Mouse (Mus musculus): Measurements from ENCODE around the gene Fnip2.
"Not testable (repeated sequence)": the region's sequence is repeated elsewhere in the genome, so short reads cannot be mapped to it uniquely, and the experiment has no call there.

Gene Fnip2

DNA sequence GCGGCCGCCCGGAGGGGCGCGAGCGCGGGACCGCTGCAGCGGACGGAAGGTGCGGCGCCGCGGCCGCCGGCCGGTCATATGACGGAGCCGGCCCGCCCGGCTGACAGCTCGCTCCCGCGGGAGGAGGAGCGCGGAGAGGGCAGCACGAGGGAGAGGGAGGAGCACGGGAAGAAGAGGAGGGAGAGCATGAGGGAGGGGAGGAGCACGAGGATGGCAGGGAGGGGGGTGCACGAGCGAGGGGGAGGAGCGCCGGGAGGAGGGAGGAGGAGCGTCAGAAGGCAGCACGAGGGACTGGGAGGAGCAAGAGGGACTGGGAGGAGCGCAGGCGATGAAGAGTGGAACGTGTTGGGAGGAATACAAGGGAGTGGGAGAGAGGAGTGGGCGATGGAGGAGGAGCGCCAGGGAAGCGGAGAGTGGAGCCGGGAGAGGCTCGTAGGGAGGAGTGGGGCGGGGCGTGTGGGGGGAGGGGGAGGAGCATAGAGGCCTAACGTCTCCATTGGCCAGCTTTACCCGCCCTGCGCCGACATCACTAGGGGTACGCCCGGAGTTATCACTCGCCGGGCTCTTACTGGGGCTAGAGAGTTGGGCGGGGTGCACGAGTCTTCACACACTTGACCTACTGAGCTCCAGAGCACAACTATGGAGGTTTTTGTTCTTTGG is at the start of gene Fnip2:
TSS of gene Fnip2 (minus strand) at position 94 of the 660 bp plus-strand sequence.
- DNase-seq (ENCODE audit: low read depth, low spot score), result peak; percentile 94

DNA sequence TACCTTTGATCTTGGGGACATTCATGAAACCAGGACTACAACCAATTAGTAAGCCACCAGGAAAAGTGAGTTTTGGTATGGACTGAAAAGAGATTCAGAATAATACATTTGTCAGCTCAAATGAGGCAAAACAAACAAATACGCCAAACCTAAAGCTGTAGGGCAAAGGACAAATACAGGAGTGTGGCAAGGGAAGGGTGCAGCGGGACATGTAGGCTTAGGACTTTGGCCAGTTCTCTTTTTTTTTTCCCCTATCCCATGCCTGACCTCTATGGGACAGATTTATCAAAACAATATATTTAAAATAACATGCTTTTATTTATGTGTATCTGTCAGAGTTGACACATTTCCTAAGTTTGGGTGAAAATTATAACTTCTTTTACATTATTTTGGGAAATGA is 42.3 kb upstream of the Fnip2 start:
- DNase-seq (ENCODE audit: low read depth, low spot score), result no peak

DNA sequence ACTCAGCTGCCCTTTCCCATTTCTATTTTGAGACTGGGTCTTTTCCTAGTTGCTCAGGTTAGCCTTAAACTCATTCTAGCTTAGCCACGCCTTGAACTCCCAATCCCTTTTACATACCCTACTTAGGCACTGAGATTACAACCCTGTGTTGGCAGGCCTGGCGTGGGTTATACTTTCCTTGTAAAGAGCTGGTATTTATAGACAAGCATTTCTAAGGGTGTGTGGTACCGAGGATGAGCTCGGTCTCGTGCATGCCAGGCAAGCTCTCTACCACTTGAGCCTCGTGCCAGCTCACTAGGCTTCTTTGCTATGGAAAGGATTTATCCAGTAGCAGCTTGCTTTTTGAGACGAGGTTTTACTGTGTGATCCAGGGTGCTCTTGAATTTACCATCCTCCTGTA is 27.9 kb upstream of the Fnip2 start:
- DNase-seq (ENCODE audit: low read depth, low spot score), result no peak

- DNase-seq (ENCODE audit: low read depth, low spot score), result no peak
Measured at GRCm38 (mm10) chr3:79591793-79592471, 24.3 kb upstream of the Fnip2 start.

GRCm38 (mm10) chr3:79590863-79591792 is 23.5 kb upstream of the Fnip2 start, which contains the start of gene Ppid:
Gene Ppid, plus strand, starts transcription at chr3:79591342.
- DNase-seq (ENCODE audit: low read depth, low spot score), result peak; percentile 90

- DNase-seq (ENCODE audit: low read depth, low spot score), result no peak
Measured at GRCm38 (mm10) chr3:79589671-79590070, 22.1 kb upstream of the Fnip2 start.

GRCm38 (mm10) chr3:79586804-79587203 is 19.2 kb upstream of the Fnip2 start:
- peak; percentile 95 for DNase-seq (ENCODE audit: low read depth, low spot score)

- DNase-seq (ENCODE audit: low read depth, low spot score), result no peak
Measured at GRCm38 (mm10) chr3:79579891-79580575, 12.4 kb upstream of the Fnip2 start.

DNA sequence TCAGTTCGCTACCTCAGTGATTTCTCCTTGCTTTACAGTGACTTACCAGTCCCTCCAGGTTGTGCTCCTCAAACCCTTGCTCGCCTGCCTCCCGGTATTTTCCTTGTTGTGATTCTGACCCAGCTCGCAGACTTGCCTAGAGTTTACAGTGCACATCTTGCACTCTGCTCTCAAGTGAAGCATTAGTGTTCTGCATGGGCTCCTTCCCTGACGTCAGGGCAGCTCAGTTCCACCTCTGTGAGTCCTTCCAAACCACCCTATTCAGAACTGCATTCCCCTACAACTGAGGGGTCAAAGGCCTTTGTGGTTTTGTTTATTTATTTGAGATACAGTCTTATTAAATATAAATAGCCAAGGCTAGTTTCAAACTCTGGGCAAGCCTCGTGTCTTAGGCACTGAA is 10.6 kb upstream of the Fnip2 start:
- DNase-seq (ENCODE audit: low read depth, low spot score), result no peak

- no peak for DNase-seq (ENCODE audit: low read depth, low spot score)
Measured at GRCm38 (mm10) chr3:79577606-79578005, 10.0 kb upstream of the Fnip2 start.

DNA sequence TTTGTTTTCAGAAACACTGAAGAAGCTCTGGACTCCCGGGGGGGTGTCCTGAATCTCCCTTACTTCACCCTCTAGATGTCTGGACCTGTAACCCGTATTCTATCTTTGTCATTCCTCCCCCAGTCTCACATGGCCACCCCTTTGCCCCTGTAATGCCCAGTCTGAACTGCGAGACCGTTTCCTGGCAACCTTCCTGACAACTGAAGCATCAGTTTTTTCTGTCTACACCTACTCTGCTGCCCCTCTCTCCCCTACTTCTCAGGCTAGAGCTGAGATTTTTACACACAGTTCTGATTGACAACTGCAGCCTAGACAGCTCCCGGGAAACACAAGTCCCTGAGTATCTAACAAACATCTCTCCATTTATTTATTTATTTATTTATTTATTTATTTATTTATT is 9.3 kb upstream of the Fnip2 start:
- no peak for DNase-seq (ENCODE audit: low read depth, low spot score)

GRCm38 (mm10) chr3:79576468-79576816 is 8.8 kb upstream of the Fnip2 start:
- DNase-seq (ENCODE audit: low read depth, low spot score), result no peak

GRCm38 (mm10) chr3:79575576-79576467 is 8.2 kb upstream of the Fnip2 start:
- DNase-seq (ENCODE audit: low read depth, low spot score), result no peak

DNA sequence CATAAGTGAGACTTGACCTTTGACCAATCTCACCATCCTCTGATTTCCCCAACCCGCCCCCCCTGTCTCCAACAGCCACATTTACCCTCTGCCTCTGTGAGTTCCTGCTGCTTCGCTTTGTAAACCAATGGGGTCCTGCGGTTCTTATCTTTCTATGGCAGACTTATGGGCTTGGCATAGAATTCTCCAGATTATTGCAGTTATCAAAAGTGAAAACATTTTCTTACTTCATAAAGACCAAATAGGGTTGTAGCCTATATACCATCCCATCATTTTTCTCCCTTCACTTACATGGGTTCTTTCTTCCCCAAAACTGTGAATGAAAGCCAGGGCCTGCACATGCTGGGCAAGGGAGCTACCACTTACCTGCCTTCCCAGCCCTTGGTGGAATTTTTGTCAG is 6.7 kb upstream of the Fnip2 start:
- no peak for DNase-seq (ENCODE audit: low read depth, low spot score)

DNA sequence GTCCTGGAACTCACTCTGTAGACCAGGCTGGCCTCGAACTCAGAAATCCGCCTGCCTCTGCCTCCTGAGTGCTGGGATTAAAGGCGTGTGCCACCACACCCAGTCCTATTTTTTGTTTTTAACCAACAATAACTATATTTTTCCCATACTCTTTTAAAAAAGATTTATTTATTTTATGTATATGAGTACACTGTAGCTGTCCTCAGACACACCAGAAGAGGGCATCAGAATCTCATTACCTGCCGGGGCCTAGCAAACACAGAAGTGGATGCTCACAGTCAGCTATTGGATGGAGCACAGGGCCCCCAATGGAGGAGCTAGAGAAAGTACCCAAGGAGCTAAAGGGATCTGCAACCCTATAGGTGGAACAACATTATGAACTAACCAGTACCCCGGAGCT is 5.8 kb upstream of the Fnip2 start:
- not testable (repeated sequence) for DNase-seq (ENCODE audit: low read depth, low spot score)

GRCm38 (mm10) chr3:79572399-79572798 is 4.8 kb upstream of the Fnip2 start:
- DNase-seq (ENCODE audit: low read depth, low spot score), result no peak

- DNase-seq (ENCODE audit: low read depth, low spot score), result no peak
Measured at GRCm38 (mm10) chr3:79569351-79569681, 1.7 kb upstream of the Fnip2 start.

GRCm38 (mm10) chr3:79568629-79569350 is 1.2 kb upstream of the Fnip2 start:
- no peak for DNase-seq (ENCODE audit: low read depth, low spot score)

DNA sequence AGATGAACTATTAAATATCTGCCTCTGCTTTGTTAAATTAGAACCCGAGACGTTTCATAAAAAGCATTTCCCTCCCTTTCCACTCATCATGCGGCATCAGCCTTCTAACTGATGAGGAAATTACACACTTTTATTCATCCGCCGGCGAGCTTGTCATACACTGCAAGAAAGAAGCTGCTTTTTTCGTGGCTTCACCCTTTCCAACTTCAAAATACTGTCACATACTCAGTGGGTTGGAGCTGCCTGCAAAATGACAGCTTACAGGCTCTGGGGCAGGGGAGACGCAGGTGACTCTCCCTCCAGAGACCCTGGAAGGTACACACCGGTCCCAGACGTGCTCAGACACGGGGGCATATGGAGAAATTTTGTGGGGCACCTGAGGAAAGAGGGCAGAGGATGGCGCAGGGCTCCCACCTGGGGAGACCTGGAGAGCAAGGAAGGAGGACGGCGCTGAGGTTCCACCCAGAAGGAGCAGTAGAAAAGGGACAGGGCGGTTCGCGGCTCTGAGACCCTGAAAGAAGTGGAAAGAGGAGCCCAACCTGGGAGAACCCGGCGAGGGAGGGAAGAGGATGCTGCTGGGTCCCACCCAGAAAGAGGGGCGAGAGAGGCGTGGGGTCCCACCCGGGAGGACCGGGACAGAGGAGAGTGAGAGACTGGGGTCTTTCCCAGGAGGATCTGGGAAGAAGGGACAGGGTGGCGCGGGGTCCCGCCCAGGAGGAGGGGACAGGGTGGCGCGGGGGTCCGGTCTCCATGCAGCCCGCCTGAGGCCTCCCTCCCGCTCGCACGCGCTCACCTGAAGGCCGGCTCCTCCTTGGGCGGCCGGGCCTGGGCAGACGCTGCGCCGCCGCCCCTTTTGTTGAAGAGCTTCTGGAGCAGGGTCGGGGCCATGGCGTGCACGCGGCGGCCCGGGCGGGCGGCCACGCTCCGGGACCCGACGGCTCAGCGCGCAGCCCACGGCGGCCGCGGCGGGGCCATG is 592 bp downstream of the Fnip2 start:
- no peak for DNase-seq (ENCODE audit: low read depth, low spot score)
